Mouse (Mus musculus) bone marrow, adult 2 months (tissue): ENCODE results near the gene Mapk6.

Experiments
- CTCF ChIP-seq: fragments of 200-500 bp; IDR thresholded peaks from 2 replicates; pipeline ENCODE4 v1.5.1; 2011; ENCODE audit warnings: low read length, control low read depth; ENCODE audit not compliant: control insufficient read depth, insufficient read depth
- POLR2A ChIP-seq: fragments of 200-500 bp; IDR thresholded peaks from 2 replicates; pipeline ENCODE4 v1.6.1; 2011; ENCODE audit warnings: low read depth, mild to moderate bottlenecking, control low read depth, low read length, borderline replicate concordance; ENCODE audit not compliant: control insufficient read depth

DNA sequence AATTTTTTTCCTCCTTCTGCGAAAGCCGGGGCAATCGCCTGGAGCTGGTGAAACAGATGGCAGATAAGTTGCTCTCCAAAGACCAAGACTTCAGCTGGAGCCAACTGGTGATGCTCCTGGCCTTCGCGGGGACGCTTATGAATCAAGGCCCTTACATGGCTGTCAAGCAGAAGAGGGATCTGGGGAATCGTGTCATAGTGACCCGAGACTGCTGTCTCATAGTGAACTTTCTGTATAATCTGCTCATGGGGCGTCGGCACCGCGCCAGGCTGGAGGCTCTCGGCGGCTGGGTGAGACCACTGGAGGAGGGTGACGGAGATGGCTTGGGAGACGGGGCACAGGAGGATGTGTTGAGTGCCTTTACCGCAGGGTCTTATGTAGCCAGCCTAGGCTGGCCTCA, 61.7 kb downstream of the Mapk6 start:
- no peak for TF ChIP-seq POLR2A
- TF ChIP-seq CTCF, result no peak
